Mouse (Mus musculus) thymus, adult 2 months (tissue): ENCODE data around the gene Pcbp3. TPM values are rescaled to one million over a fixed set of nuclear protein-coding genes. Genes with fewer than 3 reads are reported as not detected.

Source experiments
- DNase-seq: peaks from one replicate; pipeline ENCODE4 v3.0.0; 2021
- H3K27ac ChIP-seq: fragments of 200-500 bp; 2 replicates; pipeline ENCODE4 v1.5.1; 2012; ENCODE audit warnings: low read length, control low read depth; ENCODE audit not compliant: control insufficient read depth, insufficient read depth
- H3K27me3 ChIP-seq: fragments of 200-500 bp; 2 replicates; pipeline ENCODE4 v1.6.1; 2012; ENCODE audit warnings: mild to moderate bottlenecking, low read length, moderate library complexity, mixed read lengths; ENCODE audit not compliant: control insufficient read depth, insufficient read depth
- H3K36me3 ChIP-seq: fragments of 200-500 bp; 2 replicates; pipeline ENCODE4 v1.6.1; 2012; ENCODE audit warnings: mild to moderate bottlenecking, low read length, moderate library complexity; ENCODE audit not compliant: control insufficient read depth, insufficient read depth
- H3K4me1 ChIP-seq: fragments of 200-500 bp; replicated peaks from 2 replicates; pipeline ENCODE4 v1.6.1; 2012; ENCODE audit warnings: low read length; ENCODE audit not compliant: control insufficient read depth, insufficient read depth
- H3K4me3 ChIP-seq: fragments of 200-500 bp; 2 replicates; pipeline ENCODE4 v1.5.1; 2012; ENCODE audit warnings: mild to moderate bottlenecking, low read length, control low read depth, moderate library complexity; ENCODE audit not compliant: control insufficient read depth, insufficient read depth
- CTCF ChIP-seq: fragments of 200-500 bp; IDR thresholded peaks from 2 replicates; pipeline ENCODE4 v1.5.1; 2012; ENCODE audit warnings: mild to moderate bottlenecking, control low read depth, low read length, moderate library complexity, borderline replicate concordance; ENCODE audit not compliant: control insufficient read depth, poor library complexity, insufficient read depth; ENCODE audit errors: extremely low read depth
- POLR2A ChIP-seq: fragments of 200-500 bp; IDR thresholded peaks from 2 replicates; pipeline ENCODE4 v1.6.1; 2012; ENCODE audit warnings: mild to moderate bottlenecking, low read length, control low read depth, moderate library complexity; ENCODE audit not compliant: control insufficient read depth, poor library complexity, insufficient read depth; ENCODE audit errors: extremely low read depth
- WGBS: fragments of 180-500 bp; shearing (Covaris S2); methylation state at CpG from one replicate; pipeline ENCODE4 v1.1.7; 2018; 5-methylcytosine and 5-hydroxymethylcytosine counted together
- polyA plus RNA-seq: library from polyadenylated mRNA; depleted of rRNA; stranded (reverse); fragments of >200 nt; gene quantifications from 2 replicates; pipeline ENCODE4 v1.2.3, GENCODE M21; 2012

The Pcbp3 gene
- polyA plus RNA-seq, 1 experiment, result 12.7 TPM

- no peak for DNase-seq
- TF ChIP-seq POLR2A (no peak), CTCF (no peak)
- Histone ChIP-seq H3K4me1 (no peaks in the 10 kb centered on the region), H3K4me3 (no peak overlapping the region), H3K27ac (no peak overlapping the region), H3K36me3 (no peaks in the 10 kb centered on the region), H3K27me3 (no peaks in the 10 kb centered on the region)
- WGBS, result 79% methylated on average over 4 of the region's 4 CpGs
Observed at GRCm38 (mm10) chr10:76815481-76815880, 146.2 kb downstream of the Pcbp3 start.

- H3K27ac ChIP-seq, result no peak overlapping the region
- no peak for DNase-seq
- no peak overlapping the region for H3K4me3 ChIP-seq
- no peaks in the 10 kb centered on the region for H3K4me1 ChIP-seq
- 87% methylated on average over 8 of the region's 8 CpGs for WGBS
- TF ChIP-seq POLR2A (no peak), CTCF (no peak)
- H3K27me3 ChIP-seq, result no peaks in the 10 kb centered on the region
- H3K36me3 ChIP-seq, result no peaks in the 10 kb centered on the region
Observed at GRCm38 (mm10) chr10:76814811-76815210, 146.9 kb downstream of the Pcbp3 start.

- Histone ChIP-seq H3K27me3 (no peaks in the 10 kb centered on the region), H3K4me1 (no peaks in the 10 kb centered on the region), H3K4me3 (no peak overlapping the region), H3K27ac (no peak overlapping the region), H3K36me3 (no peaks in the 10 kb centered on the region)
- no peak for DNase-seq
- 90% methylated on average over 7 of the region's 7 CpGs for WGBS
- TF ChIP-seq POLR2A (no peak), CTCF (no peak)
Observed at GRCm38 (mm10) chr10:76809916-76810660, 151.6 kb downstream of the Pcbp3 start.

DNA sequence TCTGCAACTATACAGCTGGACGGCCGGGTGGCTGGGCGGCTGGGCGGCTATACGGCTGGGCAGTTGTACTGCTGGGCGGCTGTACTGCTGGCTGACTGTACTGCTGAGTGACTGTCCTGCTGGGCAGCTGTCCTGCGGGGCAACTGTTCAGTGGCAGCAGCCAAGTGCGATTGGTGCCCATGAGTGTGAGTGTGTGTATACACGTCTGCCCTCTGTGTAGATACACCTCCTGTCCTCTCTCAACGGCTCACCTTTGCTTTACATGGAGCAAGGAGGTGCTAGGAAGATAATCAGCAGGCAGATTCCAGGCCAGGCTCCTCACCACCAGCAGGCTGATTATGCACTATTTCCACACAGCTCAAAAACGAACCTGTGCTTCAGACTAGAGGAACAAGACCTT is 152.2 kb downstream of the Pcbp3 start:
- TF ChIP-seq POLR2A (no peak), CTCF (no peak)
- DNase-seq, result no peak
- Histone ChIP-seq H3K27ac (no peak overlapping the region), H3K4me1 (no peaks in the 10 kb centered on the region), H3K4me3 (no peak overlapping the region), H3K36me3 (no peaks in the 10 kb centered on the region), H3K27me3 (no peaks in the 10 kb centered on the region)
- WGBS, result 95% methylated on average over 11 of the region's 11 CpGs

- H3K27ac ChIP-seq, result no peak overlapping the region
- WGBS, result 86% methylated on average over 10 of the region's 10 CpGs
- no peaks in the 10 kb centered on the region for H3K4me1 ChIP-seq
- no peak for TF ChIP-seq CTCF
- TF ChIP-seq POLR2A, result no peak
- no peaks in the 10 kb centered on the region for H3K27me3 ChIP-seq
- H3K4me3 ChIP-seq, result no peak overlapping the region
- DNase-seq, result no peak
- H3K36me3 ChIP-seq, result no peaks in the 10 kb centered on the region
Observed at GRCm38 (mm10) chr10:76808446-76809400, 153.0 kb downstream of the Pcbp3 start.

DNA sequence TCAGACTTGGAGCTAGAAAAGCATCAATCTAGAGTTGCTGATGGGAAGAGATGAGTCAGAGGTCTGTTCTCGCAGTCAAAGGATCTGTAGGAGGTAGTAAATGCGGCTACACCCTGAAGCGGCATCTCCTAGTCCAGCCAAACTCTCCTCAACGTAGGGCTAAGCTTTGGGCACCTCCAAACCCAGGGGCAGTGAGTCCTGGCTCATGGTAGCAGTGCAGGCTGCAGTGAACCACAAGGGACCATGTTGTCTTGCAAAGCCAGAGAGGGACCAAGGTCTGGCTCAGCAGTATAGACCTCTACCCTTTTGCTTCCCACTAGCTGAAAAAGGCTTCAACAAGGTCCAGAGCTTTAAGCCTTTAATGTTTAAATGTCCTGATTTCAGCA is 159.2 kb downstream of the Pcbp3 start:
- no peak for DNase-seq
- H3K4me1 ChIP-seq, result peaks cover 20% of the 10 kb centered on the region
- H3K4me3 ChIP-seq, result no peak overlapping the region
- TF ChIP-seq POLR2A (no peak), CTCF (no peak)
- WGBS, result 92% methylated on average over 4 of the region's 4 CpGs
- no peak overlapping the region for H3K27ac ChIP-seq
- H3K36me3 ChIP-seq, result no peaks in the 10 kb centered on the region
- H3K27me3 ChIP-seq, result no peaks in the 10 kb centered on the region
